Mouse (Mus musculus) CH12.LX (cell line): ENCODE measurements around the gene Coro7. TPM values are rescaled to one million over a fixed set of nuclear protein-coding genes. Genes with fewer than 3 reads are reported as not detected.
A peak's percentile ranks its signal among the peaks of the same experiment; 100 is the strongest.

Experiments used
- DNase-seq: peaks from one replicate; pipeline ENCODE4 v3.0.0-alpha.2; 2013; ENCODE audit errors: extremely low read depth
- H3K27ac ChIP-seq: 2 replicates; pipeline ENCODE4 v1.5.1; 2012; ENCODE audit warnings: low read depth, mild to moderate bottlenecking, control low read depth, moderate library complexity; ENCODE audit not compliant: insufficient read depth
- H3K27me3 ChIP-seq: replicated peaks from 2 replicates; pipeline ENCODE3; 2012; ENCODE audit warnings: inconsistent platforms
- H3K36me3 ChIP-seq, 2 experiments: replicated peaks in 1 of 2; 2 replicates each; pipeline versions ENCODE3 to v1.6.1; 2012; ENCODE audit warnings: inconsistent platforms in 1 of 2, low read length in 1 of 2, mild to moderate bottlenecking in 1 of 2, mixed read lengths in 1 of 2, moderate library complexity in 1 of 2; ENCODE audit not compliant: control insufficient read depth in 1 of 2, insufficient read depth in 1 of 2
- H3K4me1 ChIP-seq, 2 experiments: 2 replicates each; pipeline ENCODE4 v1.6.1; 2012; ENCODE audit warnings: inconsistent platforms in 1 of 2, moderate library complexity in 1 of 2; ENCODE audit not compliant: insufficient read depth in 2 of 2, control insufficient read depth in 1 of 2
- H3K4me2 ChIP-seq: 2 replicates; pipeline ENCODE4 v1.6.1; 2012; ENCODE audit warnings: low read depth, mild to moderate bottlenecking, control low read depth; ENCODE audit not compliant: poor library complexity, insufficient read depth, severe bottlenecking
- H3K4me3 ChIP-seq, 3 experiments: fragments of 150-350 bp in 1 of 3; sonication (generic) in 1 of 3; replicated peaks in 1 of 3; 2 replicates each; pipeline versions ENCODE3 to v1.5.1; 2011 to 2012; ENCODE audit warnings: low read depth in 2 of 3, low read length in 2 of 3, mild to moderate bottlenecking in 2 of 3, moderate library complexity in 2 of 3, control low read depth in 1 of 3, improper control_type of control experiment in 1 of 3, inconsistent platforms in 1 of 3, mixed read lengths in 1 of 3; ENCODE audit not compliant: poor library complexity in 1 of 3
- H3K79me2 ChIP-seq: replicated peaks from 2 replicates; pipeline ENCODE4 v1.6.1; 2012; ENCODE audit warnings: mild to moderate bottlenecking, moderate library complexity; ENCODE audit not compliant: control insufficient read depth, poor library complexity, insufficient read depth, severe bottlenecking; ENCODE audit errors: extremely low read depth
- H3K9ac ChIP-seq: 2 replicates; pipeline ENCODE4 v1.6.1; 2012; ENCODE audit warnings: low read depth, mild to moderate bottlenecking, control low read depth, moderate library complexity; ENCODE audit not compliant: insufficient read depth
- H3K9me3 ChIP-seq: replicated peaks from 2 replicates; pipeline ENCODE3; 2012; ENCODE audit warnings: low read length, inconsistent platforms, mixed read lengths
- CTCF ChIP-seq, 2 experiments: IDR thresholded peaks in 1 of 2; conservative IDR thresholded peaks in 1 of 2; 2 replicates each; pipeline ENCODE4 v1.5.1; 2011 to 2012; ENCODE audit warnings: low read depth in 2 of 2, low read length in 2 of 2, improper control_type of control experiment in 1 of 2, inconsistent platforms in 1 of 2, mild to moderate bottlenecking in 1 of 2, moderate library complexity in 1 of 2
- ELF1 ChIP-seq: IDR thresholded peaks from 2 replicates; pipeline ENCODE4 v1.6.1; 2014; ENCODE audit warnings: low read depth, mild to moderate bottlenecking, inconsistent platforms, low read length, improper control_type of control experiment
- NELFE ChIP-seq: IDR thresholded peaks from 2 replicates; pipeline ENCODE4 v1.6.1; 2011; ENCODE audit warnings: low read depth, low read length, improper control_type of control experiment
- dilution Hi-C: fragments of 300-500 bp; cut with MboI; formaldehyde crosslinking; loops from 2 replicates; pipeline ENCODE4 v1.14.3; 2020; ENCODE audit warnings: low sequenced_read_pairs; ENCODE audit not compliant: extremely low pct_unique_long_range_greater_than_20kb, extremely low pct_ligation_motif_present
- in situ Hi-C: fragments of 300-500 bp; cut with MboI; formaldehyde crosslinking; loops from 3 replicates; pipeline ENCODE4 v1.14.3; 2019; ENCODE audit warnings: low sequenced_read_pairs, low pct_ligation_motif_present, low pct_unique_long_range_greater_than_20kb, mixed read lengths
- polyA plus RNA-seq: library from polyadenylated mRNA; unstranded; fragments of >175 nt; gene quantifications from 2 replicates; pipeline ENCODE4 v1.2.1, GENCODE M21; 2012; ENCODE audit warnings: low read depth; ENCODE audit not compliant: insufficient read length
- total RNA-seq, 2 experiments: library from RNA; depleted of rRNA; stranded (reverse); fragments of 300-350 nt in 1 of 2; fragments of >200 nt in 1 of 2; gene quantifications; 2 replicates each; pipeline ENCODE4 v1.2.3; 2012 to 2014

Coro7 gene
- total and polyA plus RNA-seq, 3 experiments, result 5.7 to 40.2 (median 20.0) TPM

DNA sequence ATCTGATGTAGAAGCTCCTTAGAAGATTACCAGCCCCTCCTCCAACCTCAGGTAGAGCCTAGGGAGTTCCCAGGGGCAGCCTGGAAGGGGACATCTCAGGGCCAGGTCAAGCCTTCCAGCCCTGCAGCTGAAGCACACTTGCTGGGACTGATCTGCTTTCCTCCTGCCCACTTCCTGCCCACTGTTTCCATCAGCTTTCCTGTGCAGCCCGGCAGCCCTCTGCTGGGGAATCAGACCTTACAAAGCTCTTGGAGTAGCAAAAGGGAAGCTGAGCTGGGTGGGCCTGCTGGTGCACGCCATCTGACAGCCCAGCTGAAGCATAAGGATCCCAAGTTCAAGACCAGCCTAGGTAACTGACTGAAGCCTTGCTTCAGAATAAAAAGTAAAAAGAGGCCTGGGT lies 102.7 kb downstream of the Coro7 start:
- TF ChIP-seq CTCF (conservative IDR thresholded peaks at IDR 0.05 in 1 of 2, IDR thresholded peaks at IDR 0.05 in 1 of 2; ENCODE audit: low read depth in 2 of 2, low read length in 2 of 2) (0 out of 4 replicates have a peak, but pooled peaks of 1 of the 2 experiments have one; percentile 15), ELF1 (peak; percentile 15; the same call in 1 of the 2 replicates), NELFE (no peak)
- H3K27me3 ChIP-seq, result no peaks in the 10 kb centered on the region
- H3K79me2 ChIP-seq, result no peaks in the 10 kb centered on the region
- in situ Hi-C loops, result no loop called here
- no peak overlapping the region for H3K27ac ChIP-seq
- H3K4me1 ChIP-seq, result peaks cover 0 to 17% of the 10 kb centered on the region in 2 experiments; a peak in 2 of 4 replicates
- no peaks in the 10 kb centered on the region for H3K9me3 ChIP-seq
- DNase-seq, result no peak
- no peak overlapping the region for H3K4me2 ChIP-seq
- H3K4me3 ChIP-seq, result no peak overlapping the region
- no peak overlapping the region for H3K9ac ChIP-seq
- H3K36me3 ChIP-seq, result no peaks in the 10 kb centered on the region
- dilution Hi-C loops, result no loop called here

Other genes with a start within 250 kb of the Coro7 start
- 44.6 and 60.3 TPM in 2 replicates for gene Srl, start 138.0 kb downstream of the Coro7 start, total RNA-seq (2012; rRNA removed)
- gene Srl, start 138.0 kb downstream of the Coro7 start, total RNA-seq (2014; rRNA removed), result 62.7 and 88.8 TPM in 2 replicates
- 71.3 and 77.9 TPM in 2 replicates for gene Srl, start 138.0 kb downstream of the Coro7 start, polyA plus RNA-seq
- 23.5 and 27.5 TPM in 2 replicates for gene Tfap4, start 119.9 kb downstream of the Coro7 start, total RNA-seq (2012; rRNA removed)
- 24.0 and 25.0 TPM in 2 replicates for gene Tfap4, start 119.9 kb downstream of the Coro7 start, total RNA-seq (2014; rRNA removed)
- 43.3 and 46.6 TPM in 2 replicates for gene Tfap4, start 119.9 kb downstream of the Coro7 start, polyA plus RNA-seq
- 2.1 and 2.5 TPM in 2 replicates for gene Glis2, start 85.1 kb downstream of the Coro7 start, total RNA-seq (2012; rRNA removed)
- gene Glis2, start 85.1 kb downstream of the Coro7 start, total RNA-seq (2014; rRNA removed), result 0.39 and 0.59 TPM in 2 replicates
- gene Glis2, start 85.1 kb downstream of the Coro7 start, polyA plus RNA-seq, result 3.2 and 3.3 TPM in 2 replicates
- gene Pam16, start 54.8 kb downstream of the Coro7 start, total RNA-seq (2012; rRNA removed), result 152 and 158 TPM in 2 replicates
- gene Pam16, start 54.8 kb downstream of the Coro7 start, total RNA-seq (2014; rRNA removed), result 93.3 and 103 TPM in 2 replicates
- gene Pam16, start 54.8 kb downstream of the Coro7 start, polyA plus RNA-seq, result 11.6 and 38.2 TPM in 2 replicates
- gene Vasn, start 39.8 kb downstream of the Coro7 start, total RNA-seq (2012; rRNA removed), result 1.4 and 2.0 TPM in 2 replicates
- 2.2 TPM in 2 replicates for gene Vasn, start 39.8 kb downstream of the Coro7 start, total RNA-seq (2014; rRNA removed)
- 4.1 and 5.0 TPM in 2 replicates for gene Vasn, start 39.8 kb downstream of the Coro7 start, polyA plus RNA-seq
- gene Dnaja3, start 39.8 kb downstream of the Coro7 start, total RNA-seq (2012; rRNA removed), result 80.4 and 81.8 TPM in 2 replicates
- 85.1 and 85.3 TPM in 2 replicates for gene Dnaja3, start 39.8 kb downstream of the Coro7 start, total RNA-seq (2014; rRNA removed)
- 51.5 and 56.6 TPM in 2 replicates for gene Dnaja3, start 39.8 kb downstream of the Coro7 start, polyA plus RNA-seq
- 20.0 and 20.3 TPM in 2 replicates for gene Nmral1, start 39.6 kb upstream of the Coro7 start, total RNA-seq (2012; rRNA removed)
- gene Nmral1, start 39.6 kb upstream of the Coro7 start, total RNA-seq (2014; rRNA removed), result 2.4 and 3.6 TPM in 2 replicates
- 3.2 TPM in 2 replicates for gene Nmral1, start 39.6 kb upstream of the Coro7 start, polyA plus RNA-seq
- gene Hmox2, start 46.6 kb upstream of the Coro7 start, total RNA-seq (2012; rRNA removed), result 72.3 and 73.2 TPM in 2 replicates
- 74.0 and 80.4 TPM in 2 replicates for gene Hmox2, start 46.6 kb upstream of the Coro7 start, total RNA-seq (2014; rRNA removed)
- gene Hmox2, start 46.6 kb upstream of the Coro7 start, polyA plus RNA-seq, result 91.9 and 121 TPM in 2 replicates
- 28.0 and 28.7 TPM in 2 replicates for gene Cdip1, start 110.5 kb upstream of the Coro7 start, total RNA-seq (2012; rRNA removed)
- 20.0 and 22.3 TPM in 2 replicates for gene Cdip1, start 110.5 kb upstream of the Coro7 start, total RNA-seq (2014; rRNA removed)
- 18.5 and 22.2 TPM in 2 replicates for gene Cdip1, start 110.5 kb upstream of the Coro7 start, polyA plus RNA-seq
- gene 4930562C15Rik, start 155.6 kb upstream of the Coro7 start, total RNA-seq (2012; rRNA removed), result 0.04 and 0.13 TPM in 2 replicates
- 0.11 and 0.20 TPM in 2 replicates for gene 4930562C15Rik, start 155.6 kb upstream of the Coro7 start, total RNA-seq (2014; rRNA removed)
- gene 4930562C15Rik, start 155.6 kb upstream of the Coro7 start, polyA plus RNA-seq, result 0.59 and 0.80 TPM in 2 replicates
- 11.6 and 12.9 TPM in 2 replicates for gene Ubald1, start 200.5 kb upstream of the Coro7 start, total RNA-seq (2012; rRNA removed)
- 7.2 and 9.6 TPM in 2 replicates for gene Ubald1, start 200.5 kb upstream of the Coro7 start, total RNA-seq (2014; rRNA removed)
- gene Ubald1, start 200.5 kb upstream of the Coro7 start, polyA plus RNA-seq, result 48.7 and 53.7 TPM in 2 replicates
- 14.1 and 16.9 TPM in 2 replicates for gene Mgrn1, start 206.5 kb upstream of the Coro7 start, total RNA-seq (2012; rRNA removed)
- gene Mgrn1, start 206.5 kb upstream of the Coro7 start, total RNA-seq (2014; rRNA removed), result 9.0 and 11.7 TPM in 2 replicates
- 12.9 and 15.5 TPM in 2 replicates for gene Mgrn1, start 206.5 kb upstream of the Coro7 start, polyA plus RNA-seq